Comparison of ENCODE assay signal across 10 mouse cellular contexts in the genomic region with DNA sequence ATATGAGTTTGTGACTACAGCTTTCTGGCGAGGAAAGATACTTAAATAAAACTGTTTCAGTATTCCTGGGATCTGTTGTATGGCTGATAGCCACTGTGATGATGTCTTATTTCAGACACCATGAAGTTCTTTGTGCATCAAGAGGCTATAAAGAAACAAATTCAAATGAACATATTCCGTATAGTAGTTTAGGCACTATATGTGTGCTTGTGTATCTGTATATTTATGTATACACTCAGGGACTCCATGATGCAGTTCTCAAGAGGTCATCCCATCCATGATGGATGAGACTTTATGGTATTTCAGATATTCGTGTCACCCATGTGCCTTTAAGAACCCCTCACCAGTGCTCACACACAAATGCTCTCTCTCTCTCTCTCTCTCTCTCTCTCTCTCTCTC. TPM values are rescaled to one million over a fixed set of nuclear protein-coding genes. Genes with fewer than 3 reads are reported as not detected.
DNase-seq lines count a peak whose midpoint lies in the region; ATAC-seq and TF ChIP-seq lines count a peak whose summit lies in the region.
"Had no signal": no experiment of that assay in that cellular context is flagged by ENCODE, and none has a peak within 500 bp of the region (broad histone marks: within the 10 kb centered on the region; RNA-seq: fewer than 3 reads in every experiment).

No protein-coding gene starts in this region.

- 49% methylated on average over 3 of the region's 3 CpGs for WGBS in heart, embryonic 12.5 days
- 54% methylated on average over 3 of the region's 3 CpGs for WGBS in bone marrow, adult 2 months
- 62% methylated on average over 3 of the region's 3 CpGs for WGBS in hindbrain, embryonic 11.5 days
- WGBS in liver, postnatal 0 days (ENCODE audit: insufficient replicate concordance): 57% methylated on average over 3 of the region's 3 CpGs

- H3K9ac ChIP-seq in heart, embryonic 12.5 days: no peak overlapping the region
- no peak overlapping the region for H3K9ac ChIP-seq in hindbrain, embryonic 11.5 days (ENCODE audit: low read depth, low read length)
- peak overlapping the region; percentile 63; the same call in 1 of the 2 replicates for H3K9ac ChIP-seq in liver, postnatal 0 days (replicated peaks)

- TF ChIP-seq POLR2A in bone marrow, adult 2 months (IDR thresholded peaks at IDR 0.05; ENCODE audit: borderline replicate concordance, control insufficient read depth, low read depth, low read length): no peak

- TF ChIP-seq CTCF in bone marrow, adult 2 months (IDR thresholded peaks at IDR 0.05; ENCODE audit: control insufficient read depth, insufficient read depth, low read length): no peak
- no peak for TF ChIP-seq CTCF in liver, postnatal 0 days (IDR thresholded peaks at IDR 0.05; ENCODE audit: low read depth)

- peak overlapping the region; percentile 56 for H3K4me3 ChIP-seq in heart, embryonic 12.5 days
- H3K4me3 ChIP-seq in bone marrow, adult 2 months (replicated peaks; ENCODE audit: control insufficient read depth, low read depth, low read length): peak overlapping the region; percentile 77
- peak overlapping the region; percentile 46; the same call in 1 of the 2 replicates for H3K4me3 ChIP-seq in hindbrain, embryonic 11.5 days (ENCODE audit: low read depth, low read length)
- peak overlapping the region; percentile 60 for H3K4me3 ChIP-seq in liver, postnatal 0 days (ENCODE audit: low read depth, low read length)

- ATAC-seq in heart, embryonic 12.5 days (ENCODE audit: insufficient number of reproducible peaks, low FRiP score): no peak
- peak; percentile 23; the same call in 1 of the 2 replicates for ATAC-seq in hindbrain, embryonic 11.5 days (ENCODE audit: low FRiP score)
- no peak for ATAC-seq in liver, postnatal 0 days
- no peak for ATAC-seq in activated CD4-positive, CD25-positive, alpha-beta regulatory T cell, adult 4 months

- DNase-seq in heart, postnatal 14 days: no peak
- DNase-seq in hindbrain, embryonic 11.5 days (ENCODE audit: low spot score): no peak
- DNase-seq in liver, postnatal 0 days: no peak
- DNase-seq in ovary, postnatal 10 days (ENCODE audit: low spot score): no peak
- no peak for DNase-seq in lung, postnatal 4 days

- intact Hi-C loops in heart, postnatal 14 days (cut with DNase I): no loop called here

- no peak overlapping the region for H3K27ac ChIP-seq in heart, embryonic 12.5 days (ENCODE audit: poor library complexity, severe bottlenecking)
- H3K27ac ChIP-seq in bone marrow, adult 2 months (ENCODE audit: control insufficient read depth, insufficient read depth, low read depth, low read length, poor library complexity): no peak overlapping the region
- H3K27ac ChIP-seq in hindbrain, embryonic 11.5 days (ENCODE audit: low read depth, low read length): no peak overlapping the region
- no peak overlapping the region for H3K27ac ChIP-seq in liver, postnatal 0 days (ENCODE audit: low read depth)

- no peaks in the 10 kb centered on the region for H3K27me3 ChIP-seq in heart, embryonic 12.5 days (replicated peaks)
- no peaks in the 10 kb centered on the region for H3K27me3 ChIP-seq in hindbrain, embryonic 11.5 days (ENCODE audit: control insufficient read depth, insufficient read depth, low read length)
- H3K27me3 ChIP-seq in liver, postnatal 0 days (ENCODE audit: insufficient read depth, low read length): no peaks in the 10 kb centered on the region

- peaks cover 11% of the 10 kb centered on the region for H3K36me3 ChIP-seq in heart, embryonic 12.5 days
- no peaks in the 10 kb centered on the region for H3K36me3 ChIP-seq in hindbrain, embryonic 11.5 days (ENCODE audit: control insufficient read depth, insufficient read depth, low read length)
- no peaks in the 10 kb centered on the region for H3K36me3 ChIP-seq in liver, postnatal 0 days (replicated peaks; ENCODE audit: insufficient read depth, low read length)

- H3K4me1 ChIP-seq in heart, embryonic 12.5 days (replicated peaks): peaks cover 7% of the 10 kb centered on the region; the same call in 1 of the 2 replicates
- no peaks in the 10 kb centered on the region for H3K4me1 ChIP-seq in bone marrow, adult 2 months (ENCODE audit: control insufficient read depth, insufficient read depth, low read length)
- peaks cover 3% of the 10 kb centered on the region; the same call in 1 of the 2 replicates for H3K4me1 ChIP-seq in hindbrain, embryonic 11.5 days (replicated peaks; ENCODE audit: control insufficient read depth, insufficient read depth, low read length)
- peaks cover 9% of the 10 kb centered on the region; the same call in 1 of the 2 replicates for H3K4me1 ChIP-seq in liver, postnatal 0 days (ENCODE audit: insufficient read depth)

- no peaks in the 10 kb centered on the region for H3K9me3 ChIP-seq in heart, embryonic 12.5 days (replicated peaks)
- no peaks in the 10 kb centered on the region for H3K9me3 ChIP-seq in hindbrain, embryonic 11.5 days (ENCODE audit: control insufficient read depth, low read length)
- no peaks in the 10 kb centered on the region for H3K9me3 ChIP-seq in liver, postnatal 0 days (ENCODE audit: low read length)

- peak overlapping the region; percentile 78; the same call in 1 of the 2 replicates for H3K4me2 ChIP-seq in heart, embryonic 12.5 days
- H3K4me2 ChIP-seq in hindbrain, embryonic 11.5 days (replicated peaks; ENCODE audit: low read depth, low read length): no peak overlapping the region
- peak overlapping the region; percentile 79 for H3K4me2 ChIP-seq in liver, postnatal 0 days (ENCODE audit: low read depth, low read length)

- TF ChIP-seq EP300 in liver, postnatal 0 days (IDR thresholded peaks at IDR 0.05; ENCODE audit: low read depth): no peak

RNA-seq across cellular contexts. Expression of gene Zfp551, which starts 0.3 kb away (rescaled TPM):
- polyA plus RNA-seq in heart, embryonic 12.5 days (2016; fragmentation: Nextera tagmentation; extraction: Ambion mirVana): 2.7 and 2.8 TPM in 2 replicates
- 1 to 10 TPM; 2.0 to 2.2 TPM for total RNA-seq in heart, postnatal 14 days (2021)
- not detected in 2 replicates for polyA plus RNA-seq in bone marrow, adult 2 months (2011; ENCODE audit: insufficient read depth, insufficient read length, low replicate concordance, missing spikeins)
- 4.7 and 4.8 TPM in 2 replicates for polyA plus RNA-seq in hindbrain, embryonic 11.5 days (2014; fragmentation: Nextera tagmentation; extraction: Ambion mirVana)
- 0.66 and 0.76 TPM in 2 replicates for polyA plus RNA-seq in liver, postnatal 0 days (2015; fragmentation: Nextera tagmentation; extraction: Ambion mirVana)
- polyA plus RNA-seq in activated CD4-positive, CD25-positive, alpha-beta regulatory T cell, adult 4 months (2017; shearing (Covaris generic)): 1 to 10 TPM; 3.1 to 3.6 TPM

RNA-seq across cellular contexts. Expression of gene Vmn1r84, which starts 53.8 kb away (rescaled TPM):
- not detected in 2 replicates for polyA plus RNA-seq in heart, embryonic 12.5 days (2016; fragmentation: Nextera tagmentation; extraction: Ambion mirVana)
- not detected for total RNA-seq in heart, postnatal 14 days (2021)
- polyA plus RNA-seq in bone marrow, adult 2 months (2011; ENCODE audit: insufficient read depth, insufficient read length, low replicate concordance, missing spikeins): not detected in 2 replicates
- not detected in 2 replicates for polyA plus RNA-seq in hindbrain, embryonic 11.5 days (2014; fragmentation: Nextera tagmentation; extraction: Ambion mirVana)
- polyA plus RNA-seq in liver, postnatal 0 days (2015; fragmentation: Nextera tagmentation; extraction: Ambion mirVana): not detected in 2 replicates
- polyA plus RNA-seq in activated CD4-positive, CD25-positive, alpha-beta regulatory T cell, adult 4 months (2017; shearing (Covaris generic)): under 1 TPM in 1 of 2 experiments, not detected in 1; 0.19 TPM
- total RNA-seq: adrenal gland, postnatal 36 days; left cerebral cortex, postnatal 25 days had no signal

RNA-seq across cellular contexts. Expression of gene Zfp606, which starts 55.2 kb away (rescaled TPM):
- 18.2 and 19.6 TPM in 2 replicates for polyA plus RNA-seq in heart, embryonic 12.5 days (2016; fragmentation: Nextera tagmentation; extraction: Ambion mirVana)
- 10 to 100 TPM; 12.1 to 14.0 TPM for total RNA-seq in heart, postnatal 14 days (2021)
- 1.6 and 1.8 TPM in 2 replicates for polyA plus RNA-seq in bone marrow, adult 2 months (2011; ENCODE audit: insufficient read depth, insufficient read length, low replicate concordance, missing spikeins)
- 50.1 and 51.1 TPM in 2 replicates for polyA plus RNA-seq in hindbrain, embryonic 11.5 days (2014; fragmentation: Nextera tagmentation; extraction: Ambion mirVana)
- polyA plus RNA-seq in liver, postnatal 0 days (2015; fragmentation: Nextera tagmentation; extraction: Ambion mirVana): 2.5 and 2.8 TPM in 2 replicates
- 1 to 10 TPM; 6.2 TPM for polyA plus RNA-seq in activated CD4-positive, CD25-positive, alpha-beta regulatory T cell, adult 4 months (2017; shearing (Covaris generic))
